Mouse (Mus musculus) liver, embryonic 14.5 days (tissue): Measurements from ENCODE around the gene B230219D22Rik. TPM values are rescaled to one million over a fixed set of nuclear protein-coding genes. Genes with fewer than 3 reads are reported as not detected.

Source experiments
- ATAC-seq: fragments of 200-750 bp; cut with Nextera tagmentation; 2 replicates; pipeline ENCODE4 v1.8.0; 2017; ENCODE audit warnings: moderate number of reproducible peaks, mild to moderate bottlenecking, moderate library complexity; ENCODE audit not compliant: insufficient read depth
- DNase-seq, 3 experiments: peaks; one replicate each; pipeline ENCODE4 v3.0.0-alpha.2; 2012 to 2013; ENCODE audit warnings: low read depth in 3 of 3, low spot score in 3 of 3
- H3K27ac ChIP-seq: fragments of 300-500 bp; sonication (generic); 2 replicates; pipeline ENCODE4 v1.5.1; 2014; ENCODE audit warnings: moderate library complexity, mild to moderate bottlenecking, control low read depth, inconsistent platforms
- H3K27me3 ChIP-seq: fragments of 300-500 bp; sonication (generic); 2 replicates; pipeline ENCODE4 v1.6.1; 2014; ENCODE audit warnings: mild to moderate bottlenecking, low read length, moderate library complexity; ENCODE audit not compliant: control insufficient read depth, insufficient read depth
- H3K36me3 ChIP-seq: fragments of 300-500 bp; sonication (generic); replicated peaks from 2 replicates; pipeline ENCODE4 v1.6.1; 2014; ENCODE audit warnings: low read depth; ENCODE audit not compliant: control insufficient read depth, insufficient read depth
- H3K4me1 ChIP-seq, 2 experiments: fragments of 200-500 bp in 1 of 2; fragments of 300-500 bp in 1 of 2; sonication (generic) in 1 of 2; replicated peaks; 2 replicates each; pipeline ENCODE4 v1.6.1; 2012 to 2014; ENCODE audit warnings: antibody characterized with exemption in 1 of 2, inconsistent platforms in 1 of 2, low read length in 1 of 2; ENCODE audit not compliant: control insufficient read depth in 2 of 2, insufficient read depth in 2 of 2
- H3K4me2 ChIP-seq: fragments of 300-500 bp; sonication (generic); 2 replicates; pipeline ENCODE4 v1.6.1; 2014; ENCODE audit warnings: low read depth, mild to moderate bottlenecking, control low read depth, moderate library complexity
- H3K4me3 ChIP-seq, 2 experiments: fragments of 200-500 bp in 1 of 2; fragments of 300-500 bp in 1 of 2; sonication (generic) in 1 of 2; 2 replicates each; pipeline ENCODE4 v1.5.1; 2012 to 2014; ENCODE audit warnings: low read depth in 2 of 2, low read length in 2 of 2, mild to moderate bottlenecking in 2 of 2, control low read depth in 1 of 2, inconsistent platforms in 1 of 2, moderate library complexity in 1 of 2; ENCODE audit not compliant: insufficient read depth in 1 of 2
- H3K9ac ChIP-seq: fragments of 300-500 bp; sonication (generic); replicated peaks from 2 replicates; pipeline ENCODE4 v1.6.1; 2014; ENCODE audit warnings: mild to moderate bottlenecking, control low read depth, moderate library complexity
- H3K9me3 ChIP-seq: fragments of 300-500 bp; sonication (generic); 2 replicates; pipeline ENCODE4 v1.6.1; 2016; ENCODE audit warnings: low read length, mixed read lengths; ENCODE audit not compliant: control insufficient read depth
- CTCF ChIP-seq: IDR thresholded peaks from 2 replicates; pipeline ENCODE4 v1.5.1; 2016; ENCODE audit warnings: antibody characterized with exemption, low read depth, control low read depth
- EP300 ChIP-seq: IDR thresholded peaks from 2 replicates; pipeline ENCODE4 v1.6.1; 2016; ENCODE audit warnings: antibody characterized with exemption, low read depth
- WGBS: fragments of 180-500 bp; shearing (Covaris S2); extraction: QIAGEN DNeasy Blood & Tissue Kit; methylation state at CpG from one replicate; pipeline ENCODE4 v1.1.7; 2014; ENCODE audit not compliant: insufficient replicate concordance; 5-methylcytosine and 5-hydroxymethylcytosine counted together
- polyA plus RNA-seq, 2 experiments: library from polyadenylated mRNA; depleted of rRNA in 1 of 2; stranded (reverse) in 1 of 2; unstranded in 1 of 2; fragments of >200 nt; fragmentation: Nextera tagmentation in 1 of 2; extraction: Ambion mirVana in 1 of 2; gene quantifications; 2 replicates each; pipeline versions ENCODE4 v1.2.1 to v1.2.3; 2012 to 2014

Gene B230219D22Rik
- polyA plus RNA-seq, 2 experiments, result 8.4 to 17.4 TPM

DNA sequence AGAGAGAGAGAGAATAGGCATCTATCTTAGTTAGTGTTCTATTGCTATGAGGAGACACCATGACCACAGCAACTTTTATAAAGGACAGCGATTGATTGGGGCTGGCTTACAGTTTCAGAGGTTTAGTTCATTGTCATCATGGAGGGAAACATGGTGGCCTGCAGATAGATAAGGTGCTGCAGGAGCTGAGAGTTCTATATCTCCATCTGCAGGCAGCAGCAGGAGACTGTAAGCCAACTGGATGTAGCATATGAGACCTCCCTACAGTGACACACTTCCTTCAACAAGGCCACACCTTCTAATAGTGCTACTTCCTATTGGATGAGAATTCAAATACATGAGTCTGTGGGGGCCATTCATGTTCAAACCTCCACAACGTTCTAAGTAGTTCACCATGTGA, 39.2 kb downstream of the B230219D22Rik start:
- no peak overlapping the region for H3K4me2 ChIP-seq
- ATAC-seq (peak; percentile 44; the same call in 1 of the 2 replicates), DNase-seq (peak in 2 of 3 experiments; percentile 31 to 32)
- WGBS, result 48% methylated on average over 2 of the region's 2 CpGs
- H3K36me3 ChIP-seq, result no peaks in the 10 kb centered on the region
- H3K27me3 ChIP-seq, result no peaks in the 10 kb centered on the region
- no peak overlapping the region for H3K9ac ChIP-seq
- H3K4me3 ChIP-seq, result no peak overlapping the region
- peaks cover 0 to 4% of the 10 kb centered on the region in 2 experiments; a peak in 1 of 4 replicates for H3K4me1 ChIP-seq
- TF ChIP-seq EP300 (peak; percentile 19; the same call in 1 of the 2 replicates), CTCF (no peak)
- H3K27ac ChIP-seq, result no peak overlapping the region
- H3K9me3 ChIP-seq, result no peaks in the 10 kb centered on the region

DNA sequence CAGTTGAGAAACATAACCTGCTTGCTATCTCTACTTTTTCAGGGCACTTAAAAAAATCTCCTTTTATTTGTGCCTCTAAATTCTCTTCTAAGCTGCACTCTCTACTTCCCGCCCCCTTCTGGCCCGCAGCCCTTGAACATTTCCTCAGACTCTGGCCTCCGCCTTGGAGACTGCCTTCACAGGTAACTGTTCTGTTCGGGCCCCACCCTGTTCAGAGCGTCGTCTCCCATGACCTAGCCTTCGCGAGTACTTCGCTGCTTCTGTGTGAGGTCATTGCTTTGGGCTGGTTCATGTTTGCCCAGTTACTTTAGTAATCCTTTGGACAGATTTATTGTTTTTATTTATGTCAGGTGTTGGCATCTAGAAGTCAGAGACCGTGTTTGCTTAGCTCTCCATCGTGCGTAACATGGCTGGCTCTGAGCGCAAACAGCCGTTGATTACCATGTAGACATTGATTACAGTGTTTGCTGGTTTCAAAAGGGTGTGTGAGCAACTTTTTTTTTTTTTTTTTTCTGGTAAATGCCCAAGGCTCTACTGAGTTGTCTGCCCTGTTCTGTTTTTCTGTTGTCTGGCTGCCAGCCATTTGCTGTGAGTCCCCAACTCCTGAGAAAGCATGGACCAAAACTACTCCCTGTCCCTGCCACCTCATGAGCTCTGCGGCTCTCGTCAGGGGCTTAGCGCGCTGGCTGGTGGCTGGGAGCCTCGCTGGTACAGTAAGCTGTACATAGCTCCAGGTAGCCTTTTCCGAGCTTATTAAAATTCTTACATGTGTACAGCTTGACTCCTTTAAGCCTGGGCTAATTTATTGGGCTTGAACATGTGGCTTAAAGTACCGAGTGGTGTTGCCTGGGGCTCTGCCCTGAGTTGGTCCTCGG, 40.9 kb downstream of the B230219D22Rik start:
- ATAC-seq, result no peak
- Histone ChIP-seq H3K9me3 (no peaks in the 10 kb centered on the region), H3K4me1 (peaks cover 0 to 4% of the 10 kb centered on the region in 2 experiments; a peak in 1 of 4 replicates), H3K27me3 (no peaks in the 10 kb centered on the region), H3K27ac (no peak overlapping the region), H3K4me3 (no peak overlapping the region), H3K36me3 (no peaks in the 10 kb centered on the region), H3K4me2 (no peak overlapping the region), H3K9ac (no peak overlapping the region)
- DNase-seq, result no peak
- WGBS, result 83% methylated on average over 22 of the region's 22 CpGs
- TF ChIP-seq CTCF (no peak), EP300 (no peak)

DNA sequence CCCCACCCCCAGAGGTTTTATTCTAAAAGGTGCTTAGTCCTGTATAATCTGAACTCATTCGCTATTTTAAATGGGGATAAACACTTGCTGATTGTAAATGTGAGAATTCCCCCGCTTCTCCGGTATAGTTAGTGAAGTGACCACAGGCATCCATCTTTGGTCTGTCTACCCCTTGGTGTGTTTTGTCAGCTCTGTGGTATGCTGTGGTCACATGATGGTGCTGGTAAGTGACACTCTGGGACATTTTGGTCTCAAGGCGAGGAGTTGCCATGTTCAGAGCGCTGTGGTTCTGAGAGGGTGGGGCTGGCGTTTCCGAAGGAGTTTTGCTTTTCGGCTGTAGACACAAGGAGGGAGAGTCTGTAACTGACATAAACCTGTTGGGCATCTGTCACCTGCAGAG, 45.0 kb downstream of the B230219D22Rik start:
- no peak for TF ChIP-seq EP300
- no peak for TF ChIP-seq CTCF
- no peak overlapping the region for H3K4me3 ChIP-seq
- 83% methylated on average over 8 of the region's 8 CpGs for WGBS

DNA sequence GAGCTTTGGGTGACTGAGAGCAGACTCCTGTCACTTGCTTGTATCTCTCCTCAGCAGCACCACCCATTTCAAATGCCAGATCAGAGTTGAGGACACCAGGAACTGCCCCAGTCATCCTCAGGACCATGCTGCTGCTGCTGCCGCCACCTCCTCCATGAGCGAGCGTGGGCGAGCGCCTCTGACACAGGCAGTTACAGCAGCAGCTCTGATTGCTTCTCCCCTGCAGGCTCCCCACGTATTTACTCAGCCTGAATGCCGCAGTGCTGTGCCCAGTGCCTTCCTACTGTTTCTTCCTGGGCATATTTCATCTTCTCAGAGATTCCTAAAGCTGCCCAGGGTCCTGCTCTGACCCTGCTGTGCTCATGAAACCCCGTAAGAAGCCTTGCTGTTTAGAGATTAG, 49.4 kb downstream of the B230219D22Rik start:
- Histone ChIP-seq H3K4me1 (no peaks in the 10 kb centered on the region), H3K36me3 (no peaks in the 10 kb centered on the region), H3K27ac (no peak overlapping the region), H3K9ac (no peak overlapping the region), H3K9me3 (no peaks in the 10 kb centered on the region), H3K4me2 (no peak overlapping the region), H3K4me3 (no peak overlapping the region), H3K27me3 (no peaks in the 10 kb centered on the region)
- TF ChIP-seq EP300, result no peak
- TF ChIP-seq CTCF, result no peak
- 71% methylated on average over 8 of the region's 8 CpGs for WGBS
- no peak for ATAC-seq
- DNase-seq, result no peak

More for the DNA sequence above, 45.0 kb downstream of the B230219D22Rik start:
- no peak for ATAC-seq
- Histone ChIP-seq H3K4me2 (no peak overlapping the region), H3K27ac (no peak overlapping the region), H3K4me1 (no peaks in the 10 kb centered on the region), H3K27me3 (no peaks in the 10 kb centered on the region), H3K36me3 (no peaks in the 10 kb centered on the region), H3K9ac (no peak overlapping the region), H3K9me3 (no peaks in the 10 kb centered on the region)
- DNase-seq, result no peak

Other genes starting within 250 kb of the B230219D22Rik start
- gene Grk6, start 248.1 kb upstream of the B230219D22Rik start, polyA plus RNA-seq (2012; rRNA removed), result 21.0 and 26.1 TPM in 2 replicates
- 22.6 and 25.7 TPM in 2 replicates for gene Grk6, start 248.1 kb upstream of the B230219D22Rik start, polyA plus RNA-seq (2014; fragmentation: Nextera tagmentation; extraction: Ambion mirVana)
- 0.32 and 0.62 TPM in 2 replicates for gene Prr7, start 228.9 kb upstream of the B230219D22Rik start, polyA plus RNA-seq (2012; rRNA removed)
- 0.14 TPM in 1 of 2 replicates, not detected in the other for gene Prr7, start 228.9 kb upstream of the B230219D22Rik start, polyA plus RNA-seq (2014; fragmentation: Nextera tagmentation; extraction: Ambion mirVana)
- 5.1 and 5.3 TPM in 2 replicates for gene Dbn1, start 205.0 kb upstream of the B230219D22Rik start, polyA plus RNA-seq (2012; rRNA removed)
- 3.7 and 4.1 TPM in 2 replicates for gene Dbn1, start 205.0 kb upstream of the B230219D22Rik start, polyA plus RNA-seq (2014; fragmentation: Nextera tagmentation; extraction: Ambion mirVana)
- gene Pdlim7, start 179.4 kb upstream of the B230219D22Rik start, polyA plus RNA-seq (2012; rRNA removed), result 11.5 and 13.7 TPM in 2 replicates
- 15.3 and 18.6 TPM in 2 replicates for gene Pdlim7, start 179.4 kb upstream of the B230219D22Rik start, polyA plus RNA-seq (2014; fragmentation: Nextera tagmentation; extraction: Ambion mirVana)
- gene Dok3, start 163.8 kb upstream of the B230219D22Rik start, polyA plus RNA-seq (2012; rRNA removed), result 4.7 and 4.8 TPM in 2 replicates
- gene Dok3, start 163.8 kb upstream of the B230219D22Rik start, polyA plus RNA-seq (2014; fragmentation: Nextera tagmentation; extraction: Ambion mirVana), result 2.9 and 3.0 TPM in 2 replicates
- 18.9 and 29.4 TPM in 2 replicates for gene Ddx41, start 156.5 kb upstream of the B230219D22Rik start, polyA plus RNA-seq (2012; rRNA removed)
- 23.6 and 27.0 TPM in 2 replicates for gene Ddx41, start 156.5 kb upstream of the B230219D22Rik start, polyA plus RNA-seq (2014; fragmentation: Nextera tagmentation; extraction: Ambion mirVana)
- gene Fam193b, start 122.0 kb upstream of the B230219D22Rik start, polyA plus RNA-seq (2012; rRNA removed), result 18.3 and 20.9 TPM in 2 replicates
- 4.0 and 5.0 TPM in 2 replicates for gene Fam193b, start 122.0 kb upstream of the B230219D22Rik start, polyA plus RNA-seq (2014; fragmentation: Nextera tagmentation; extraction: Ambion mirVana)
- 36.9 and 58.3 TPM in 2 replicates for gene Tmed9, start 119.4 kb upstream of the B230219D22Rik start, polyA plus RNA-seq (2012; rRNA removed)
- gene Tmed9, start 119.4 kb upstream of the B230219D22Rik start, polyA plus RNA-seq (2014; fragmentation: Nextera tagmentation; extraction: Ambion mirVana), result 19.5 and 20.7 TPM in 2 replicates
- gene B4galt7, start 93.2 kb upstream of the B230219D22Rik start, polyA plus RNA-seq (2012; rRNA removed), result 5.5 and 5.8 TPM in 2 replicates
- gene B4galt7, start 93.2 kb upstream of the B230219D22Rik start, polyA plus RNA-seq (2014; fragmentation: Nextera tagmentation; extraction: Ambion mirVana), result 1.8 and 1.9 TPM in 2 replicates
- 7.4 and 12.4 TPM in 2 replicates for gene Caml, start 70.1 kb upstream of the B230219D22Rik start, polyA plus RNA-seq (2012; rRNA removed)
- 13.4 and 13.5 TPM in 2 replicates for gene Caml, start 70.1 kb upstream of the B230219D22Rik start, polyA plus RNA-seq (2014; fragmentation: Nextera tagmentation; extraction: Ambion mirVana)
- gene Ddx46, start 58.1 kb upstream of the B230219D22Rik start, polyA plus RNA-seq (2012; rRNA removed), result 9.8 and 19.3 TPM in 2 replicates
- gene Ddx46, start 58.1 kb upstream of the B230219D22Rik start, polyA plus RNA-seq (2014; fragmentation: Nextera tagmentation; extraction: Ambion mirVana), result 17.4 and 19.2 TPM in 2 replicates
- 8.8 and 10.4 TPM in 2 replicates for gene Txndc15, start 21.5 kb downstream of the B230219D22Rik start, polyA plus RNA-seq (2012; rRNA removed)
- 26.7 and 28.5 TPM in 2 replicates for gene Txndc15, start 21.5 kb downstream of the B230219D22Rik start, polyA plus RNA-seq (2014; fragmentation: Nextera tagmentation; extraction: Ambion mirVana)
- gene Pcbd2, start 34.2 kb downstream of the B230219D22Rik start, polyA plus RNA-seq (2012; rRNA removed), result 19.7 and 25.1 TPM in 2 replicates
- gene Pcbd2, start 34.2 kb downstream of the B230219D22Rik start, polyA plus RNA-seq (2014; fragmentation: Nextera tagmentation; extraction: Ambion mirVana), result 35.7 and 40.9 TPM in 2 replicates
- gene Catsper3, start 91.4 kb downstream of the B230219D22Rik start, polyA plus RNA-seq (2012; rRNA removed), result 0.03 TPM in 1 of 2 replicates, not detected in the other
- gene Catsper3, start 91.4 kb downstream of the B230219D22Rik start, polyA plus RNA-seq (2014; fragmentation: Nextera tagmentation; extraction: Ambion mirVana), result 0.13 TPM in 1 of 2 replicates, not detected in the other
- 0.09 and 0.24 TPM in 2 replicates for gene Pitx1, start 143.1 kb downstream of the B230219D22Rik start, polyA plus RNA-seq (2012; rRNA removed)
- not detected in 2 replicates for gene Pitx1, start 143.1 kb downstream of the B230219D22Rik start, polyA plus RNA-seq (2014; fragmentation: Nextera tagmentation; extraction: Ambion mirVana)